Mouse (Mus musculus): ENCODE data around the gene Fbxl19.

Fbxl19 gene

DNA sequence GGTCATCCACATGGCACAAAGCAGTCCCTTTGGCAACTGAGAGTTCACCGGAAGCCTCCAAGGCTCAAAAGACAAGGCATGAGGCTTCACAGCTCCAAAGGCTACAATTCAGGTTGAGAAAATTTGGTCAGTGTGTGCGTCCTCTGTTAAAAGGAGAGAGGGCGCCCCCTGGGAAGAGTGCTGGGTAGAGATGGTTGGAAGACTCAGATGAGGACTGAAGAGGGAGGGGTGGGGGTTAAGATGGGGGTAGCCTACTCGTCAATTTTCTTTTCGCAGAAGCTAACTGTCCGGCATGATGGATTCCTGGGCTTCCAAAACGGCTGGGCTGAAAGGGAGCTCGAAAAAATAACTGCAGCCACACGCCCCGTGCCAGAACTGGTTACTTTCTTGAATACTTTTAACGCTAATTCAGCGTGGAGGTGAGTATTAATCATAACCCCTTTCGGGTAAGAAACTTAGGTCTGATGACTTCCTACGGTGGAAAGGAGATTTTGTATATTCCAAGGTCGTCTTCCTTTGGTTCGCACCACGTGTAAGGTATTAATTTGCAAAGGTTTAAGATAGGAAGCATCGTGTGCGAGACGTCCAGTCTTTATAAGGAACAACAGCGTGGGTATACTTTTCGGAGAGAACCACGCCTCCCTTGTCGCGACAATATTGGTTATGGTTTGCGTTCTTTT is at the start of gene Fbxl19:
Gene Fbxl19, plus strand, starts transcription at position 178 of the 680 bp plus-strand sequence.
- DNase-seq: peak; percentile 84 to 88

DNA sequence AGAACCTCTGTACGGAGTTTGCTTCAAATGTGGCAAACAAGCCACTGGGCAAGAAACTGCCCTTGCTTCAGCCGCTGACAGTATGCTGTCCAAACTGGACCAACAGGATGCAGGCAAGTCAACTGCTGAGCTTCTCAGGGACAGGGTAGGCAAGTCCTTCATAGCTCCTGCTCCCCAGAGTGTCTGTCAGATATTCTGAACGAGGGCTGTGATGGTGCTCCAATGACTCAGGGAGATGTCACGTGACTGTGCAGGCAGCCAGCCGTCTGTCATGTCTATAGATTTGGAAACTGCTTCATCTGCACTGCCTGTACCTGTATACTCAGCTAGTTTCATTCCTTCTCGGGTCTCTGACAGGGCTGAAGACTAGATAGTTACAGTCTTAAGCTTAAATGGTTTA is 45.4 kb upstream of the Fbxl19 start:
- DNase-seq: no peak

- no peak for DNase-seq
Measured at GRCm38 (mm10) chr7:127700712-127701331, 43.5 kb upstream of the Fbxl19 start.

- peak in 1 of 2 experiments; percentile 46 for DNase-seq
Measured at GRCm38 (mm10) chr7:127703561-127704178, 40.7 kb upstream of the Fbxl19 start.

DNA sequence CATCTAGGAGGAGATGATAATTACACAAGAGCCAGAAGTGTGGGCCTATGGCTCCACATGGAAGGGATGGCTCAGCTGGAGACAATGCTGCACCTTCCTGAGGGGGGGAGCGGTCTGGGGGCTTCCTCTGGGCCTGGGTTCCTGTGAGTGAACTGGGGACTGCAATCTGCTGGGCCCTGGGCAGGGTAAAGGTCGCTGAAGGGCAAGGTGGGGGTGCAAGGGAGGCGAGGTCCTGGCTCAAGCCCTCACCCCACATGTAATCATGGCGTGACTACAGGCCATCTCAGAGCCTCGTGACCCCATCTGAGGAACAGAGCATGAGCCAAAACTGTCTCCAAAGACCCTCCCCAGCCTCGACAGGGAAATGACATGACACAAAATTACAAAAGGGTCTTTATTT is 39.7 kb upstream of the Fbxl19 start:
- DNase-seq: peak in 1 of 2 experiments; percentile 23

DNA sequence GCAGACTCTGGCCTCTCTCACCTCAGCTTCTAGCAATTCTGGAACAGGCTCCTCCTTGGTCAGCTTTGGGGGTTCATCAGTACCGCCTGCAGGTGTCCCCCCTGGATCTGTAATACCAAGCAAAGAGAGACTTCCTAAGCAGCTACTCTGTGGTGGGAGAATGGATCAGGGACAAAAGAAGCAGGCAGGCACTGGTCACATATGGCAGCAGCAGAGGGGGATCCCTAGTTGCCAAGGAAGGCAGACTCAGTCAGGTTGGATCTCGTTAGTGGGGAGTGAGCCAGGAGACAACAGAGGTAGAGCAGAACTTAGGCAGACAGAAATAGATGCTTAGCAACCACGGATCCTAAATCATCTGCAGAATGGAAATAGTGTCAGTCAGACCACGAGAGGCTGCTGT is 38.6 kb upstream of the Fbxl19 start:
- peak; percentile 80 to 89 for DNase-seq

GRCm38 (mm10) chr7:127707045-127707956 is 37.0 kb upstream of the Fbxl19 start:
- DNase-seq: peak in 1 of 2 experiments; percentile 43

DNA sequence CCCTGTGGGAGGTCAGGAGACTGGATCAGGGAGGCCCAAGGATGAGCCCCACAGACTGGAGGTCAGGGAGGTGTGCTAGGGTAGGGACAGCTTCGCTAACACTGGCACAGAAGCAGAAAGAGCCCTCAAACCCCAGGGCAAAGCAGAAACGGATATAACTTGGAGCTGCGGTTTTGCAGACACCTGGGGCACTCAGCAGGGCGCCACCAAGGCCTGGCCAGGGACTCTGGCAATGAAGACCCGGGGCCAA is 36.5 kb upstream of the Fbxl19 start:
- no peak for DNase-seq

- peak; percentile 86 to 87 for DNase-seq
Measured at GRCm38 (mm10) chr7:127708207-127709078, 35.9 kb upstream of the Fbxl19 start, which contains the start of gene Bcl7c. TSS of gene Bcl7c (minus strand) at chr7:127708933.

- no peak for DNase-seq
Measured at GRCm38 (mm10) chr7:127709261-127709979, 34.9 kb upstream of the Fbxl19 start.

- no peak for DNase-seq
Measured at GRCm38 (mm10) chr7:127711031-127711430, 33.3 kb upstream of the Fbxl19 start.

DNA sequence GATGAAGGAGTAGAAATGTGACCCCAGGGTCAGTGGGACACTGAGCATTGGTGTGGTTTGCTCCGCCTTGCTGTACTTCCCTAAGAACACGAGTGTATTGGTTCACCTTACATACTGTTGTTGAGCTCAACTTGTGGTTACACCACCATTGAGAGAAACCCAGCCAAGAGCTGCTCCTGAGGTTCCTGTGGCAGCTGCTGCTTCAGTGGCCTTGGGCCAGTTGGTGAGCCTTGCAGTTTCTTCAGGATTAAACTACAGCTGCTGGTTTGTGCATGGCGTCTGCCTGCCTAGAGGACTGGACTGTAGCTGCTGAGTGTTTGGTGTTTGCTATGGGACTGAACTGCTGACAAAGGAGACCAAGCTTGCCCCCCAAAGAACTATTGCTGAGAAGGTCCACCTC is 32.9 kb upstream of the Fbxl19 start:
- no peak for DNase-seq

- DNase-seq: peak; percentile 84 to 85
Measured at GRCm38 (mm10) chr7:127712461-127713385, 31.6 kb upstream of the Fbxl19 start, which contains the start of gene Ctf1. TSS of gene Ctf1 (plus strand) at chr7:127712736.

DNA sequence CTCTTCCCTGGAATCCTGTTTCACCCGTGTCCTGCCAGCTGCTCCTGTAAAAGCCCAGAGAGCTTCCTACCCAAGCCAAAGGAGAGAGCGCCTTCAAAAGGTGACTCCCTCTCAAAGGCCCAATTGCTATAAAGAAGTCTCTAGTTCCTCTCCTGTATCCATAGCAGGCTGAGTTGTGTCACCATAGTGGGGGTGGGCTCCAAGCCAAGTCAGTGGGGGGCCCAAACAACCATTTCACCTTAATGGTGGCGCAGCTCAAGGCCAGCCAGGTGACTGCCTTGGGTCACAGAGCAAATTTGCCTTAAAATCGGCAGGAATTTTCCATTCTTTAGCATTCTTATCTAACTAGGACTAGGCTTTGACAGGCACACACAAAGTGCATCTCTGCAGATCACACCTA is 29.5 kb upstream of the Fbxl19 start:
- peak in 1 of 2 experiments; percentile 34 for DNase-seq

- peak; percentile 76 to 80 for DNase-seq
Measured at GRCm38 (mm10) chr7:127716992-127717391, 27.4 kb upstream of the Fbxl19 start.

DNA sequence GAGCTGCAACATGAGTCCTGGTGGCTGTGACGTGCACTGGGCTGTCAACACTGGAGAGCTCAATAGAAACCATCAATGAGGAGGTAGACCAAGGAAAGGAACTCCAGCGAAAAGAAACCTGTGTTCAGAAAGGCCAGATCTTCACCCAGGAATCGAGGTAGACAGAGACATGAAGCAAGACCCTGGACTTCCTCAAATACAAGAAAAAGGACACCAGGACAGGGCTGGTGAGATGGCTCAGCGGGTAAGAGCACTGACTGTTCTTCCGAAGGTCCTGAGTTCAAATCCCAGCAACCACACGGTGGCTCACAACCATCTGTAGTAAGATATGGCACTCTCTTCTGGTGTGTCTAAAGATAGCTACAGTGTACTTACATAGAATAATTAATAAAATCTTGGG is 26.0 kb upstream of the Fbxl19 start:
- no peak for DNase-seq

- no peak for DNase-seq
Measured at GRCm38 (mm10) chr7:127719258-127719657, 25.1 kb upstream of the Fbxl19 start.

DNA sequence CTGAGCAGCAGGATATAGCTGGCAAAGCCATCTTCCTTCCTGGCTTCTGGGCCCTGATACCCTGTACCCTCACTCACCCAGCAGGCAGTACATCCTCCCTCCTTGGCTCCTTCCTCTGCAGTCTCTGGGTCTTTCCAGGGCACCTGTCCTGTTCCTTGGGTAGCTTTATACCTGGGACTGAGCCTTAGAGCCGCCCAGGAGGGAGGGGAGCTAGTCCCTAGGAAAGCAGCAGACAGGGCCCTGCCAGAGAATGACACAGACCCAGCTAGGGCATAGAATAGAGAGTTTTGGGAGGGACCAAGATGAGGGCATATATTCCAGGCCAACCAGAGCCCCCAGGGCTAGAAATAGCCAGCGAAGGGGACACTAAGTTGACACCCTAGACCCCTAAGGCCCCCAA is 18.9 kb upstream of the Fbxl19 start:
- DNase-seq: no peak

DNA sequence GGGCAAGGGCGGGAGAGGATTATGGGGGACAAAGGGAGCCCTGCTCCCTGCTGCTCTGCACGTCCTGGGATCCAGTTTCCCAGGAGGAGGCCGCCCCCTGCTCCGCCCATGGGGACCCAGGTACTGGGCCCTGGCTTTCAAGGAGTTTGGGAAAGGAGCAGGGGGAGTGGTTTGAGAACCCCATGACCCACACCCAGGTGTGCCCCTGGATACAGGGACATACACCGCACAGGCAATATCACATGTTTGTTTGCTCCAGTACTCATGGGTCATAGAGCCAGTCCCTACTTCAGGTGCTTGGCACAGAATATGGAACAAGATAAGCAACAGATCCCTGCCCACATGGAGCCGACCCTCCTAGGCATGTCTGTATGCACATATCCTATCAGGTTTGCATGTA is 18.4 kb upstream of the Fbxl19 start:
- DNase-seq: no peak

DNA sequence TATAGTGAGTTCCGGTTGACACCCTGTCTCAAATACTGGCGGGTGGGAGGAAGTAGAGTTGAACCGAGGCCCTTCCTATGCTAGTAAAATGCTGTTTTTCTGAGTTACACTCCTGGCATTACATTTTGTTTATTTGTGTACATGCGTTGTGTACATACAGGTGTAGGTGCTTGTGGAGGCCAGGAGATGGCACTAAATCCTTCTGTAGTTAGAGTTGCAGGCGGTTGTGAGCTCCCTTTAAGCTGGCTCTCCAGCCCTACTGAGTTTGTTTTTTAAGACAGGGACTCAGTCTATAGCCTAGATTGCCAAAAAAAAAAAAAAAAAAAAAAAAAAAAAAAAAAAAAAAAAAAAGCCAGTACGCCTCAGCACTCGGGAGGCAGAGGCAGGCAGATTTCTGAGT is 16.4 kb upstream of the Fbxl19 start:
- DNase-seq: no peak

Measured in cerebellum, postnatal 14 days (tissue).